Comparison of ENCODE assay signal across 19 mouse cellular contexts in the genomic region with DNA sequence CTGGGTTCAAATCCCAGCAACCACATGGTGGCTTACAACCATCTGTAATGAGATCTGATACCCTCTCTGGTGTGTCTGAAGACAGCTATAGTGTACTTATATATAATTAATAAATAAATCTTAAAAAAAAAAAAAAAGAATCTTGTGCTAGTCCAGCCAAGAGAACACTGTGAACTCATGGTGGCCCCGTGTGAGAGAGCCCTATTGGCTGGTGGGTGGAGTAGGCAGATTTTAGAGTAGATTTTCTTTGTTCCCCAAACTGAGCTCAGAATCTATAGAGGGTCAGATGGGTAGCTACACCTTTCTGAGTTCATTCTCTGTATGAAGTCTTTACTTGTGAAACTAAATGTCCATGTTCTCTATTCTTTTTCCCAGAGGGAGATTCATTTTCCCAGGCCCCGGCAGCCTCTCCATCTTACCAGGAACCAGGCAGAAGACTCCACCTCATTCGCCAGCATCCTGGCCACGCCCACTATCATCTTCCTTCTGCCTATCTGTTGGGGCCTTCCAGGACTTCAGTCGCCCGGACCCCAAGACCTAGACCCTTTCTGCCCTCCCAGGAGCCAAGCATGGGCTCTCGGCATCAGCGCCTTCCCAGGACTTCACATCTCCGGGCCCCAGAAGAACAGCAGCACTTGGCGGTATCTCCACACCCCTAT. TPM values are rescaled to one million over a fixed set of nuclear protein-coding genes. Genes with fewer than 3 reads are reported as not detected.
DNase-seq lines count a peak whose midpoint lies in the region; ATAC-seq and TF ChIP-seq lines count a peak whose summit lies in the region.
"Had no signal": no experiment of that assay in that cellular context is flagged by ENCODE, and none has a peak within 500 bp of the region (broad histone marks: within the 10 kb centered on the region; RNA-seq: fewer than 3 reads in every experiment).

No protein-coding gene starts in this region.

- no peaks in the 10 kb centered on the region for H3K36me3 ChIP-seq in midbrain, embryonic 11.5 days (ENCODE audit: control insufficient read depth, insufficient read depth, low read length)
- H3K36me3 ChIP-seq in midbrain, embryonic 15.5 days (replicated peaks) = no peaks in the 10 kb centered on the region
- H3K36me3 ChIP-seq in embryonic facial prominence, embryonic 10.5 days (replicated peaks) = no peaks in the 10 kb centered on the region
- H3K36me3 ChIP-seq in liver, embryonic 12.5 days = peaks cover 29% of the 10 kb centered on the region
- H3K36me3 ChIP-seq: heart, embryonic 13.5 days; intestine, embryonic 15.5 days had no signal

- no peak for TF ChIP-seq POLR2A in lung, adult 2 months (IDR thresholded peaks at IDR 0.05; ENCODE audit: borderline replicate concordance, extremely low read depth, low read depth, low read length)

- DNase-seq in midbrain, embryonic 11.5 days (ENCODE audit: low spot score, missing footprints) = peak; percentile 49
- DNase-seq in embryonic facial prominence, embryonic 10.5 days (ENCODE audit: low spot score) = no peak
- DNase-seq in right cerebral cortex, postnatal 4 days = no peak
- no peak for DNase-seq in lung, adult 2 months
- DNase-seq: adrenal gland, postnatal 36 days; cerebellum, adult 18-20 months; cerebellum, postnatal 25 days; embryo, embryonic 11 days; gastrocnemius, postnatal 36 days; kidney, postnatal 36 days; thymus, postnatal 14 days had no signal

- TF ChIP-seq CTCF in lung, adult 2 months (IDR thresholded peaks at IDR 0.05; ENCODE audit: insufficient read depth, low read length) = no peak

- no peak overlapping the region for H3K9ac ChIP-seq in midbrain, embryonic 11.5 days (ENCODE audit: low read length)
- H3K9ac ChIP-seq in midbrain, embryonic 15.5 days = no peak overlapping the region
- peak overlapping the region; percentile 75 for H3K9ac ChIP-seq in liver, embryonic 12.5 days
- H3K9ac ChIP-seq: forebrain, embryonic 13.5 days; heart, embryonic 13.5 days; hindbrain, embryonic 14.5 days; intestine, embryonic 15.5 days had no signal

- no peak for ATAC-seq in midbrain, embryonic 11.5 days (ENCODE audit: low FRiP score)
- no peak for ATAC-seq in midbrain, embryonic 15.5 days (replicated peaks)
- ATAC-seq in liver, embryonic 12.5 days = no peak
- no peak for ATAC-seq in inflammation-experienced regulatory T-cells, adult 6 months
- ATAC-seq: forebrain, embryonic 13.5 days; intestine, embryonic 15.5 days had no signal

- no peak overlapping the region for H3K4me2 ChIP-seq in midbrain, embryonic 11.5 days
- no peak overlapping the region for H3K4me2 ChIP-seq in midbrain, embryonic 15.5 days
- H3K4me2 ChIP-seq in liver, embryonic 12.5 days = peak overlapping the region; percentile 74
- H3K4me2 ChIP-seq: forebrain, embryonic 13.5 days; hindbrain, embryonic 14.5 days; intestine, embryonic 15.5 days had no signal

- 69% methylated on average over 10 of the region's 10 CpGs for WGBS in midbrain, embryonic 11.5 days
- 75% methylated on average over 10 of the region's 10 CpGs for WGBS in midbrain, embryonic 15.5 days
- WGBS in embryonic facial prominence, embryonic 10.5 days = 77% methylated on average over 10 of the region's 10 CpGs
- whole genome bisulfite sequencing in liver, embryonic 12.5 days (ENCODE audit: insufficient replicate concordance) = 62% methylated on average over 10 of the region's 10 CpGs
- 76% methylated on average over 10 of the region's 10 CpGs for WGBS in lung, adult 2 months

- peaks cover 14% of the 10 kb centered on the region for H3K4me1 ChIP-seq in midbrain, embryonic 11.5 days (ENCODE audit: control insufficient read depth, insufficient read depth, low read length)
- peaks cover 18% of the 10 kb centered on the region for H3K4me1 ChIP-seq in midbrain, embryonic 15.5 days
- peaks cover 34% of the 10 kb centered on the region for H3K4me1 ChIP-seq in embryonic facial prominence, embryonic 10.5 days
- peaks cover 100% of the 10 kb centered on the region for H3K4me1 ChIP-seq in liver, embryonic 12.5 days
- no peaks in the 10 kb centered on the region for H3K4me1 ChIP-seq in lung, adult 2 months (ENCODE audit: control insufficient read depth, insufficient read depth, low read length)

- H3K27me3 ChIP-seq in midbrain, embryonic 11.5 days (ENCODE audit: control insufficient read depth, insufficient read depth, low read length) = peaks cover 2% of the 10 kb centered on the region; the same call in 1 of the 2 replicates
- no peaks in the 10 kb centered on the region for H3K27me3 ChIP-seq in midbrain, embryonic 15.5 days (replicated peaks)
- peaks cover 30% of the 10 kb centered on the region for H3K27me3 ChIP-seq in embryonic facial prominence, embryonic 10.5 days (replicated peaks; ENCODE audit: low read depth, poor library complexity, severe bottlenecking)
- H3K27me3 ChIP-seq in liver, embryonic 12.5 days (replicated peaks) = no peaks in the 10 kb centered on the region
- H3K27me3 ChIP-seq: intestine, embryonic 15.5 days; megakaryocyte, embryonic 14.5 days had no signal

- no peak overlapping the region for H3K27ac ChIP-seq in midbrain, embryonic 11.5 days (ENCODE audit: low read depth, low read length)
- no peak overlapping the region for H3K27ac ChIP-seq in midbrain, embryonic 15.5 days
- peak overlapping the region; percentile 16; the same call in 1 of the 2 replicates for H3K27ac ChIP-seq in embryonic facial prominence, embryonic 10.5 days (replicated peaks)
- H3K27ac ChIP-seq in liver, embryonic 12.5 days = peak overlapping the region; percentile 97
- H3K27ac ChIP-seq: forebrain, embryonic 13.5 days; hindbrain, embryonic 14.5 days; intestine, embryonic 15.5 days had no signal

- no peaks in the 10 kb centered on the region for H3K9me3 ChIP-seq in midbrain, embryonic 11.5 days (ENCODE audit: control insufficient read depth, low read length)
- H3K9me3 ChIP-seq in midbrain, embryonic 15.5 days = no peaks in the 10 kb centered on the region
- H3K9me3 ChIP-seq in embryonic facial prominence, embryonic 10.5 days = no peaks in the 10 kb centered on the region
- no peaks in the 10 kb centered on the region for H3K9me3 ChIP-seq in liver, embryonic 12.5 days (replicated peaks)
- H3K9me3 ChIP-seq: forebrain, embryonic 13.5 days; heart, embryonic 13.5 days; intestine, embryonic 15.5 days; megakaryocyte, embryonic 14.5 days had no signal

- no peak overlapping the region for H3K4me3 ChIP-seq in midbrain, embryonic 11.5 days (ENCODE audit: low read depth, low read length)
- H3K4me3 ChIP-seq in midbrain, embryonic 15.5 days = no peak overlapping the region
- no peak overlapping the region for H3K4me3 ChIP-seq in embryonic facial prominence, embryonic 10.5 days
- peak overlapping the region; percentile 46; the same call in 1 of the 2 replicates for H3K4me3 ChIP-seq in liver, embryonic 12.5 days
- no peak overlapping the region for H3K4me3 ChIP-seq in lung, adult 2 months (replicated peaks; ENCODE audit: extremely low read depth, low read depth, low read length)
- H3K4me3 ChIP-seq: forebrain, embryonic 13.5 days; heart, embryonic 13.5 days; intestine, embryonic 15.5 days had no signal

RNA-seq across cellular contexts. Expression of gene Supt4a, which starts 6.6 kb away (rescaled TPM):
- polyA plus RNA-seq in midbrain, embryonic 11.5 days (2014; fragmentation: Nextera tagmentation; extraction: Ambion mirVana) = 148 and 163 TPM in 2 replicates
- 136 and 137 TPM in 2 replicates for polyA plus RNA-seq in midbrain, embryonic 15.5 days (2015; fragmentation: Nextera tagmentation; extraction: Ambion mirVana)
- 184 and 185 TPM in 2 replicates for polyA plus RNA-seq in embryonic facial prominence, embryonic 10.5 days (2016; fragmentation: Nextera tagmentation; extraction: Ambion mirVana)
- 207 and 209 TPM in 2 replicates for polyA plus RNA-seq in liver, embryonic 12.5 days (2016; fragmentation: Nextera tagmentation; extraction: Ambion mirVana)
- polyA plus RNA-seq in inflammation-experienced regulatory T-cells, adult 6 months (2017; shearing (Covaris generic)) = 100 to 1,000 TPM; 357 to 377 (median 371) TPM
- 44.7 and 73.4 TPM in 2 replicates for polyA plus RNA-seq in lung, adult 2 months (2012; rRNA removed)

RNA-seq across cellular contexts. Expression of gene Tspoap1, which starts 29.6 kb away (rescaled TPM):
- 7.0 and 9.0 TPM in 2 replicates for polyA plus RNA-seq in midbrain, embryonic 11.5 days (2014; fragmentation: Nextera tagmentation; extraction: Ambion mirVana)
- polyA plus RNA-seq in midbrain, embryonic 15.5 days (2015; fragmentation: Nextera tagmentation; extraction: Ambion mirVana) = 65.8 and 72.5 TPM in 2 replicates
- 4.0 and 7.0 TPM in 2 replicates for polyA plus RNA-seq in embryonic facial prominence, embryonic 10.5 days (2016; fragmentation: Nextera tagmentation; extraction: Ambion mirVana)
- polyA plus RNA-seq in liver, embryonic 12.5 days (2016; fragmentation: Nextera tagmentation; extraction: Ambion mirVana) = 5.9 and 6.2 TPM in 2 replicates
- 1 to 10 TPM; 1.7 to 3.8 (median 3.4) TPM for polyA plus RNA-seq in inflammation-experienced regulatory T-cells, adult 6 months (2017; shearing (Covaris generic))
- 5.8 TPM in 2 replicates for polyA plus RNA-seq in lung, adult 2 months (2012; rRNA removed)

Comparison
In these comparisons a context has a peak if more than half of its experiments do, and no peak if none do; other contexts are left out.
1. H3K27ac ChIP-seq: peak in embryonic facial prominence, embryonic 10.5 days (single experiment) and liver, embryonic 12.5 days (single experiment); none in midbrain, embryonic 11.5 days (single experiment) and midbrain, embryonic 15.5 days (single experiment).